Mouse (Mus musculus): Measurements from ENCODE around the gene Atp5g1. TPM values are rescaled to one million over a fixed set of nuclear protein-coding genes. Genes with fewer than 3 reads are reported as not detected.
A peak's percentile ranks its signal among the peaks of the same experiment; 100 is the strongest.

The Atp5g1 gene
- polyA plus RNA-seq, 1 experiment from 2014 or later: 1,356 TPM

GRCm38 (mm10) chr11:96064521-96065214 lies 10.8 kb downstream of the Atp5g1 start:
- ATAC-seq (replicated peaks; ENCODE audit: low FRiP score, low read depth): peak; percentile 44
- under 1% methylated on average over 42 of the region's 64 CpGs for WGBS
- peak overlapping the region; percentile 88 for H3K27ac ChIP-seq

GRCm38 (mm10) chr11:96058309-96058708 lies 17.2 kb downstream of the Atp5g1 start:
- H3K36me3 ChIP-seq (ENCODE audit: insufficient read depth, low read length): peaks cover 47% of the 10 kb centered on the region
- no peaks in the 10 kb centered on the region for H3K27me3 ChIP-seq (ENCODE audit: insufficient read depth, low read length)
- no peak overlapping the region for H3K27ac ChIP-seq
- no peak for TF ChIP-seq CTCF (IDR thresholded peaks at IDR 0.05; ENCODE audit: low read depth)
- no peak overlapping the region for H3K4me3 ChIP-seq (replicated peaks; ENCODE audit: low read depth, low read length)
- H3K9me3 ChIP-seq (replicated peaks; ENCODE audit: low read length): no peaks in the 10 kb centered on the region
- no peaks in the 10 kb centered on the region for H3K4me1 ChIP-seq (replicated peaks; ENCODE audit: insufficient read depth, low read length)
- DNase-seq (ENCODE audit: low spot score) (no peak), ATAC-seq (replicated peaks; ENCODE audit: low FRiP score, low read depth) (no peak)
- no peak overlapping the region for H3K4me2 ChIP-seq (ENCODE audit: low read length)
- 92% methylated on average over 4 of the region's 4 CpGs for WGBS
- H3K9ac ChIP-seq (ENCODE audit: low read depth, low read length): no peak overlapping the region

More at GRCm38 (mm10) chr11:96064521-96065214, 10.8 kb downstream of the Atp5g1 start:
- peak overlapping the region; percentile 94 for H3K9ac ChIP-seq (ENCODE audit: low read depth, low read length)
- H3K4me3 ChIP-seq (replicated peaks; ENCODE audit: low read depth, low read length): peak overlapping the region; percentile 86
- H3K4me2 ChIP-seq (ENCODE audit: low read length): peak overlapping the region; percentile 76
- TF ChIP-seq CTCF (IDR thresholded peaks at IDR 0.05; ENCODE audit: low read depth): no peak; the same call in 1 of the 2 replicates
- no peaks in the 10 kb centered on the region for H3K27me3 ChIP-seq (ENCODE audit: insufficient read depth, low read length)
- no peaks in the 10 kb centered on the region for H3K9me3 ChIP-seq (replicated peaks; ENCODE audit: low read length)
- peak; percentile 68 for DNase-seq (ENCODE audit: low spot score)
- no peaks in the 10 kb centered on the region for H3K4me1 ChIP-seq (replicated peaks; ENCODE audit: insufficient read depth, low read length)
- H3K36me3 ChIP-seq (ENCODE audit: insufficient read depth, low read length): peaks cover 8% of the 10 kb centered on the region

- Histone ChIP-seq H3K4me3 (replicated peaks; ENCODE audit: low read depth, low read length) (no peak overlapping the region), H3K36me3 (ENCODE audit: insufficient read depth, low read length) (peaks cover 58% of the 10 kb centered on the region), H3K9ac (ENCODE audit: low read depth, low read length) (no peak overlapping the region), H3K27me3 (ENCODE audit: insufficient read depth, low read length) (no peaks in the 10 kb centered on the region), H3K27ac (no peak overlapping the region), H3K9me3 (replicated peaks; ENCODE audit: low read length) (no peaks in the 10 kb centered on the region), H3K4me2 (ENCODE audit: low read length) (no peak overlapping the region), H3K4me1 (replicated peaks; ENCODE audit: insufficient read depth, low read length) (no peaks in the 10 kb centered on the region)
- TF ChIP-seq CTCF (IDR thresholded peaks at IDR 0.05; ENCODE audit: low read depth): no peak
- no peak for ATAC-seq (replicated peaks; ENCODE audit: low FRiP score, low read depth)
- 91% methylated on average over 3 of the region's 3 CpGs for WGBS
- no peak for DNase-seq (ENCODE audit: low spot score)
These were observed 24.6 kb downstream of the Atp5g1 start for GRCm38 (mm10) chr11:96050854-96051253.

GRCm38 (mm10) chr11:96049939-96050338 lies 25.5 kb downstream of the Atp5g1 start:
- Histone ChIP-seq H3K4me1 (replicated peaks; ENCODE audit: insufficient read depth, low read length) (no peaks in the 10 kb centered on the region), H3K27me3 (ENCODE audit: insufficient read depth, low read length) (no peaks in the 10 kb centered on the region), H3K9ac (ENCODE audit: low read depth, low read length) (no peak overlapping the region), H3K9me3 (replicated peaks; ENCODE audit: low read length) (no peaks in the 10 kb centered on the region), H3K36me3 (ENCODE audit: insufficient read depth, low read length) (peaks cover 56% of the 10 kb centered on the region), H3K27ac (no peak overlapping the region), H3K4me2 (ENCODE audit: low read length) (no peak overlapping the region), H3K4me3 (replicated peaks; ENCODE audit: low read depth, low read length) (no peak overlapping the region)
- TF ChIP-seq CTCF (IDR thresholded peaks at IDR 0.05; ENCODE audit: low read depth): no peak
- DNase-seq (ENCODE audit: low spot score) (no peak), ATAC-seq (replicated peaks; ENCODE audit: low FRiP score, low read depth) (no peak)
- WGBS: 90% methylated on average over 4 of the region's 4 CpGs

- Histone ChIP-seq H3K27me3 (ENCODE audit: insufficient read depth, low read length) (no peaks in the 10 kb centered on the region), H3K36me3 (ENCODE audit: insufficient read depth, low read length) (peaks cover 45% of the 10 kb centered on the region), H3K4me2 (ENCODE audit: low read length) (no peak overlapping the region), H3K4me3 (replicated peaks; ENCODE audit: low read depth, low read length) (no peak overlapping the region), H3K9ac (ENCODE audit: low read depth, low read length) (no peak overlapping the region), H3K27ac (no peak overlapping the region), H3K9me3 (replicated peaks; ENCODE audit: low read length) (no peaks in the 10 kb centered on the region), H3K4me1 (replicated peaks; ENCODE audit: insufficient read depth, low read length) (no peaks in the 10 kb centered on the region)
- no peak for TF ChIP-seq CTCF (IDR thresholded peaks at IDR 0.05; ENCODE audit: low read depth)
- DNase-seq (ENCODE audit: low spot score): no peak
- 79% methylated on average over 4 of the region's 4 CpGs for WGBS
- ATAC-seq (replicated peaks; ENCODE audit: low FRiP score, low read depth): no peak
These were observed 27.7 kb downstream of the Atp5g1 start for GRCm38 (mm10) chr11:96047469-96048373.

- H3K27ac ChIP-seq: no peak overlapping the region
- no peak for TF ChIP-seq CTCF (IDR thresholded peaks at IDR 0.05; ENCODE audit: low read depth)
- H3K27me3 ChIP-seq (ENCODE audit: insufficient read depth, low read length): no peaks in the 10 kb centered on the region
- no peaks in the 10 kb centered on the region for H3K4me1 ChIP-seq (replicated peaks; ENCODE audit: insufficient read depth, low read length)
- H3K9me3 ChIP-seq (replicated peaks; ENCODE audit: low read length): no peaks in the 10 kb centered on the region
- no peak overlapping the region for H3K9ac ChIP-seq (ENCODE audit: low read depth, low read length)
- 76% methylated on average over 2 of the region's 2 CpGs for WGBS
- H3K4me2 ChIP-seq (ENCODE audit: low read length): no peak overlapping the region
- H3K4me3 ChIP-seq (replicated peaks; ENCODE audit: low read depth, low read length): no peak overlapping the region
- DNase-seq (ENCODE audit: low spot score): no peak
- H3K36me3 ChIP-seq (ENCODE audit: insufficient read depth, low read length): peaks cover 44% of the 10 kb centered on the region
- ATAC-seq (replicated peaks; ENCODE audit: low FRiP score, low read depth): no peak
These were observed 28.7 kb downstream of the Atp5g1 start for GRCm38 (mm10) chr11:96046793-96047192.
